Mouse (Mus musculus) liver, embryonic 14.5 days (tissue): ENCODE data around the gene Bora. TPM values are rescaled to one million over a fixed set of nuclear protein-coding genes. Genes with fewer than 3 reads are reported as not detected.

ENCODE experiments used
- ATAC-seq: fragments of 200-750 bp; cut with Nextera tagmentation; 2 replicates; pipeline ENCODE4 v1.8.0; 2017; ENCODE audit warnings: moderate number of reproducible peaks, mild to moderate bottlenecking, moderate library complexity; ENCODE audit not compliant: insufficient read depth
- DNase-seq, 3 experiments: peaks; one replicate each; pipeline ENCODE4 v3.0.0-alpha.2; 2012 to 2013; ENCODE audit warnings: low read depth in 3 of 3, low spot score in 3 of 3
- H3K27ac ChIP-seq: fragments of 300-500 bp; sonication (generic); 2 replicates; pipeline ENCODE4 v1.5.1; 2014; ENCODE audit warnings: moderate library complexity, mild to moderate bottlenecking, control low read depth, inconsistent platforms
- H3K27me3 ChIP-seq: fragments of 300-500 bp; sonication (generic); 2 replicates; pipeline ENCODE4 v1.6.1; 2014; ENCODE audit warnings: mild to moderate bottlenecking, low read length, moderate library complexity; ENCODE audit not compliant: control insufficient read depth, insufficient read depth
- H3K36me3 ChIP-seq: fragments of 300-500 bp; sonication (generic); replicated peaks from 2 replicates; pipeline ENCODE4 v1.6.1; 2014; ENCODE audit warnings: low read depth; ENCODE audit not compliant: control insufficient read depth, insufficient read depth
- H3K4me1 ChIP-seq, 2 experiments: fragments of 200-500 bp in 1 of 2; fragments of 300-500 bp in 1 of 2; sonication (generic) in 1 of 2; replicated peaks; 2 replicates each; pipeline ENCODE4 v1.6.1; 2012 to 2014; ENCODE audit warnings: antibody characterized with exemption in 1 of 2, inconsistent platforms in 1 of 2, low read length in 1 of 2; ENCODE audit not compliant: control insufficient read depth in 2 of 2, insufficient read depth in 2 of 2
- H3K4me2 ChIP-seq: fragments of 300-500 bp; sonication (generic); 2 replicates; pipeline ENCODE4 v1.6.1; 2014; ENCODE audit warnings: low read depth, mild to moderate bottlenecking, control low read depth, moderate library complexity
- H3K4me3 ChIP-seq, 2 experiments: fragments of 200-500 bp in 1 of 2; fragments of 300-500 bp in 1 of 2; sonication (generic) in 1 of 2; 2 replicates each; pipeline ENCODE4 v1.5.1; 2012 to 2014; ENCODE audit warnings: low read depth in 2 of 2, low read length in 2 of 2, mild to moderate bottlenecking in 2 of 2, control low read depth in 1 of 2, inconsistent platforms in 1 of 2, moderate library complexity in 1 of 2; ENCODE audit not compliant: insufficient read depth in 1 of 2
- H3K9ac ChIP-seq: fragments of 300-500 bp; sonication (generic); replicated peaks from 2 replicates; pipeline ENCODE4 v1.6.1; 2014; ENCODE audit warnings: mild to moderate bottlenecking, control low read depth, moderate library complexity
- H3K9me3 ChIP-seq: fragments of 300-500 bp; sonication (generic); 2 replicates; pipeline ENCODE4 v1.6.1; 2016; ENCODE audit warnings: low read length, mixed read lengths; ENCODE audit not compliant: control insufficient read depth
- CTCF ChIP-seq: IDR thresholded peaks from 2 replicates; pipeline ENCODE4 v1.5.1; 2016; ENCODE audit warnings: antibody characterized with exemption, low read depth, control low read depth
- EP300 ChIP-seq: IDR thresholded peaks from 2 replicates; pipeline ENCODE4 v1.6.1; 2016; ENCODE audit warnings: antibody characterized with exemption, low read depth
- WGBS: fragments of 180-500 bp; shearing (Covaris S2); extraction: QIAGEN DNeasy Blood & Tissue Kit; methylation state at CpG from one replicate; pipeline ENCODE4 v1.1.7; 2014; ENCODE audit not compliant: insufficient replicate concordance; 5-methylcytosine and 5-hydroxymethylcytosine counted together
- polyA plus RNA-seq, 2 experiments: library from polyadenylated mRNA; depleted of rRNA in 1 of 2; stranded (reverse) in 1 of 2; unstranded in 1 of 2; fragments of >200 nt; fragmentation: Nextera tagmentation in 1 of 2; extraction: Ambion mirVana in 1 of 2; gene quantifications; 2 replicates each; pipeline versions ENCODE4 v1.2.1 to v1.2.3; 2012 to 2014

Gene Bora
- polyA plus RNA-seq, 2 experiments = 12.4 to 18.4 TPM

- 53% methylated on average over 6 of the region's 6 CpGs for WGBS
- TF ChIP-seq CTCF = no peak
- no peak for TF ChIP-seq EP300
- ATAC-seq = 0 out of 2 replicates have a peak, but pooled peaks have one; percentile 47
- H3K36me3 ChIP-seq = peaks cover 5% of the 10 kb centered on the region; the same call in 1 of the 2 replicates
- H3K9me3 ChIP-seq = no peaks in the 10 kb centered on the region
- 0 out of 4 replicates have a peak, but pooled peaks cover 0 to 1% of the 10 kb centered on the region in 2 experiments for H3K4me1 ChIP-seq
- H3K27me3 ChIP-seq = no peaks in the 10 kb centered on the region
- no peak overlapping the region for H3K4me2 ChIP-seq
- H3K4me3 ChIP-seq = no peak overlapping the region
- no peak for DNase-seq
- H3K27ac ChIP-seq = no peak overlapping the region
- H3K9ac ChIP-seq = no peak overlapping the region
These were observed 62.7 kb downstream of the Bora start for GRCm38 (mm10) chr14:99108762-99109161.

GRCm38 (mm10) chr14:99117576-99117975 lies 71.6 kb downstream of the Bora start:
- no peaks in the 10 kb centered on the region for H3K9me3 ChIP-seq
- H3K27ac ChIP-seq = no peak overlapping the region
- H3K4me1 ChIP-seq = no peaks in the 10 kb centered on the region
- H3K9ac ChIP-seq = no peak overlapping the region
- DNase-seq (no peak), ATAC-seq (no peak)
- H3K27me3 ChIP-seq = no peaks in the 10 kb centered on the region
- H3K4me2 ChIP-seq = no peak overlapping the region
- TF ChIP-seq EP300 (no peak), CTCF (no peak)
- no peak overlapping the region for H3K4me3 ChIP-seq
- 0 out of 2 replicates have a peak, but pooled peaks cover 2% of the 10 kb centered on the region for H3K36me3 ChIP-seq
- 62% methylated on average over 4 of the region's 4 CpGs for WGBS

DNA sequence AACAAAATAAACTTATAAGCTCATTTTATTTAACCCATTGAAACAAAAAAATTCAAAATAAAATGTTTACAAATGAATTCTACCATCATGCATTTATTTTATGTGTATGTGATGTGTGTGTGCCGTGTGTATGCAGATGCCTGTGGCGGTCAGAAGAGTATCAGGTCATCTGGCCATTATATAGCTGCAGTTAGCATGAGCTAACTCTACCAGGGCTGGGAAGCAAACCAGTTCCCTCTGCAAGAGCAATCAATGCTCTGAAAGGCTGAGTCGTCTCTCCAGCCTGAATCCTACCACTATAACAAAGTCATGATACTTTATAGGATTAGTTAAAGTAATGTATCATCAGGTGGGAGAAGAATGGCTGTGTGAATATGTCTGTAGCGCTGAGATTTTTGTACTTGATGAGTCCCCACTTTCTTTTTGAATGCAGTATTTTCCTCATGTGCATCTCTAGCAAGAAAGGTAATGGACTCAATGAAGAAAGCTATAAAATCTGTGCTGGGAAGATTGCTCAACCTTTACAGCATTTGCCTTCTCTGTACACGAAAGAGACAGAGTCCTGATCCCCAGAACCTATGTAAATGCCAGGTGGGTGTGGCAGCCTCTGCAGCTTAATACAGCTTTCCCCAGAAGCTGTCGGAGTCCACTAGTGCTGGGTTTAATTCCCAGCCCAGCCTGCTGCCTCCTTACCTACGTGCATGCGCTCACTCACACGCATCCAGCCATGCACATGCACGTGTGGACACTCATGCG lies 75.7 kb downstream of the Bora start:
- H3K4me1 ChIP-seq = no peaks in the 10 kb centered on the region
- no peak overlapping the region for H3K9ac ChIP-seq
- H3K36me3 ChIP-seq = no peaks in the 10 kb centered on the region
- H3K4me2 ChIP-seq = no peak overlapping the region
- no peak overlapping the region for H3K4me3 ChIP-seq
- no peak for ATAC-seq
- H3K9me3 ChIP-seq = no peaks in the 10 kb centered on the region
- 81% methylated on average over 11 of the region's 11 CpGs for WGBS
- no peak overlapping the region for H3K27ac ChIP-seq
- TF ChIP-seq CTCF = no peak
- TF ChIP-seq EP300 = no peak
- DNase-seq = no peak
- no peaks in the 10 kb centered on the region for H3K27me3 ChIP-seq

GRCm38 (mm10) chr14:99124076-99124475 lies 78.1 kb downstream of the Bora start:
- Histone ChIP-seq H3K4me1 (no peaks in the 10 kb centered on the region), H3K36me3 (no peaks in the 10 kb centered on the region), H3K9me3 (no peaks in the 10 kb centered on the region), H3K27me3 (no peaks in the 10 kb centered on the region), H3K27ac (no peak overlapping the region), H3K9ac (no peak overlapping the region), H3K4me3 (no peak overlapping the region), H3K4me2 (no peak overlapping the region)
- ATAC-seq (no peak), DNase-seq (no peak)
- WGBS = 80% methylated on average over 4 of the region's 4 CpGs
- TF ChIP-seq EP300 (no peak), CTCF (no peak)

Other genes starting within 250 kb of the Bora start
- gene Rpl36a-ps1, start 51.9 kb upstream of the Bora start, polyA plus RNA-seq (2012; rRNA removed) = 0.79 and 4.8 TPM in 2 replicates
- 1.6 and 2.5 TPM in 2 replicates for gene Rpl36a-ps1, start 51.9 kb upstream of the Bora start, polyA plus RNA-seq (2014; fragmentation: Nextera tagmentation; extraction: Ambion mirVana)
- gene Mzt1, start 88 bp upstream of the Bora start, polyA plus RNA-seq (2012; rRNA removed) = 19.1 and 25.8 TPM in 2 replicates
- 29.5 and 30.4 TPM in 2 replicates for gene Mzt1, start 88 bp upstream of the Bora start, polyA plus RNA-seq (2014; fragmentation: Nextera tagmentation; extraction: Ambion mirVana)
- gene Pibf1, start 53.2 kb downstream of the Bora start, polyA plus RNA-seq (2012; rRNA removed) = 1.4 and 2.8 TPM in 2 replicates
- 5.3 and 5.6 TPM in 2 replicates for gene Pibf1, start 53.2 kb downstream of the Bora start, polyA plus RNA-seq (2014; fragmentation: Nextera tagmentation; extraction: Ambion mirVana)
- gene Dis3, start 53.5 kb downstream of the Bora start, polyA plus RNA-seq (2012; rRNA removed) = 6.0 and 9.6 TPM in 2 replicates
- gene Dis3, start 53.5 kb downstream of the Bora start, polyA plus RNA-seq (2014; fragmentation: Nextera tagmentation; extraction: Ambion mirVana) = 16.3 and 18.1 TPM in 2 replicates